ENCODE assay signal across 16 mouse cellular contexts in genomic region chr5:99701811-99702210, GRCm38 (mm10).
DNase-seq lines count a peak whose midpoint lies in the region.
"Had no signal": no experiment of that assay in that cellular context is flagged by ENCODE, and none has a peak within 500 bp of the region (broad histone marks: within the 10 kb centered on the region; RNA-seq: fewer than 3 reads in every experiment).

No protein-coding gene starts in this region.

- DNase-seq in cerebellum, adult 18-20 months, result peak; percentile 28 to 29
- no peak for DNase-seq in cerebellum, postnatal 4 days (ENCODE audit: low spot score in 2 of 2)
- peak; percentile 26 for DNase-seq in layer of hippocampus, adult 11-12 months (ENCODE audit: low spot score)
- no peak for DNase-seq in layer of hippocampus, adult 9-10 months (ENCODE audit: low spot score)
- DNase-seq in cerebellum, adult 8-10 months, result peak; percentile 26
- DNase-seq in forelimb bud, embryonic 11.5 days (ENCODE audit: low read depth, low spot score), result peak; percentile 6
- no peak for DNase-seq in MN1 (ENCODE audit: low spot score)
- DNase-seq: adrenal gland, postnatal 14 days; gastrocnemius, postnatal 14 days; heart, postnatal 36 days; kidney, adult 11 months; kidney, postnatal 14 days; lung, embryonic 14.5 days; right cerebral cortex, postnatal 4 days; thymus, adult 18-20 months; thymus, postnatal 25 days had no signal

Comparison
In these comparisons a context has a peak if more than half of its experiments do, and no peak if none do; other contexts are left out.
1. DNase-seq: peak in cerebellum, adult 18-20 months (2 of 2), layer of hippocampus, adult 11-12 months (single experiment), cerebellum, adult 8-10 months (single experiment) and forelimb bud, embryonic 11.5 days (single experiment); none in cerebellum, postnatal 4 days (0 of 2), layer of hippocampus, adult 9-10 months (single experiment) and MN1 (single experiment).